In the genomic region with DNA sequence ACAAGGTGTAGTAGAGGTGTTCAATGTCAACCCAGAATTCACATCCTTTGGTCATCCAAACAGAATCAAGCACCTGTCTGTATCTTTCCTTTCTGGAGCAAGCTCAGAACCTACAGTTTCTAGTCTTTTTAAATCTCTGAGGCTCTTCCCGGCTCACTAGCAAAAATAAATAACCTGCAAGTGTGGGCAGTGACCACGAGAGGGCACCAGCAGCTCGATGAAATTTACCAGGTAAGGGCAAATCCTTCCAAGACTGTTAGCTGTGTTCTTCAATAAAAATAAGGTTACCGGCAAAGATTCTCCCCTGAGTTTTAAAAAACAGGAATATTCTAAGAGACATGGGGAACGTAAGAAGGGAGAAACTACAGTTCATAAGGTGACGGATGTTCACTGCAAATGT, we compare ENCODE assay signal across 8 mouse cellular contexts. TPM values are rescaled to one million over a fixed set of nuclear protein-coding genes. Genes with fewer than 3 reads are reported as not detected.
DNase-seq lines count a peak whose midpoint lies in the region; TF ChIP-seq lines count a peak whose summit lies in the region.

No protein-coding gene starts in this region.

- peak; percentile 83 for TF ChIP-seq CTCF in kidney, adult 2 months (conservative IDR thresholded peaks at IDR 0.05; ENCODE audit: insufficient read depth, insufficient read length, low read depth, low read length)
- peak; percentile 75 for TF ChIP-seq CTCF in liver, adult 2 months (IDR thresholded peaks at IDR 0.05; ENCODE audit: low read depth, low read length)

- WGBS in kidney, adult 2 months, result 7% methylated on average over 6 of the region's 6 CpGs
- 11% methylated on average over 6 of the region's 6 CpGs for WGBS in liver, adult 2 months

- no peaks in the 10 kb centered on the region for H3K27me3 ChIP-seq in kidney, adult 2 months (replicated peaks; ENCODE audit: control insufficient read depth, insufficient read depth, low read length)
- no peaks in the 10 kb centered on the region for H3K27me3 ChIP-seq in liver, adult 2 months (ENCODE audit: control insufficient read depth, insufficient read depth, low read length)

- H3K79me2 ChIP-seq in liver, adult 2 months (ENCODE audit: control insufficient read depth, insufficient read depth, low read length), result no peaks in the 10 kb centered on the region

- TF ChIP-seq POLR2A in kidney, adult 2 months (IDR thresholded peaks at IDR 0.05; ENCODE audit: low read depth, low read length), result no peak
- TF ChIP-seq POLR2A in liver, adult 2 months (IDR thresholded peaks at IDR 0.05; ENCODE audit: extremely low read depth, insufficient read depth, low read length), result no peak

- H3K27ac ChIP-seq in kidney, adult 2 months (ENCODE audit: insufficient read depth, low read depth, low read length), result no peak overlapping the region
- no peak overlapping the region for H3K27ac ChIP-seq in liver, adult 2 months (replicated peaks; ENCODE audit: insufficient read depth, low read depth, low read length)

- H3K36me3 ChIP-seq in kidney, adult 2 months (ENCODE audit: control insufficient read depth, insufficient read depth, low read length), result no peaks in the 10 kb centered on the region
- H3K36me3 ChIP-seq in liver, adult 2 months (ENCODE audit: control insufficient read depth, insufficient read depth, low read length), result no peaks in the 10 kb centered on the region

- H3K4me3 ChIP-seq in kidney, adult 2 months (ENCODE audit: insufficient read depth, low read depth, low read length), result no peak overlapping the region
- H3K4me3 ChIP-seq in liver, adult 2 months (ENCODE audit: insufficient read depth, low read depth, low read length), result no peak overlapping the region

- DNase-seq in A20 (ENCODE audit: low read depth, low spot score), result peak; percentile 75
- peak; percentile 92 for DNase-seq in NIH3T3 (ENCODE audit: low read depth)
- peak; percentile 73 for DNase-seq in cerebellum, adult 8-10 months
- DNase-seq in frontal cortex, adult 2 months (ENCODE audit: extremely low spot score in 1 of 2, low spot score in 1 of 2), result peak; percentile 22 to 86
- DNase-seq in kidney, adult 2 months, result peak; percentile 83
- DNase-seq in liver, adult 2 months (ENCODE audit: extremely low read depth, low read depth, low spot score), result peak; percentile 67
- peak; percentile 61 for DNase-seq in ovary, postnatal 14 days (ENCODE audit: low spot score)
- peak; percentile 72 for DNase-seq in thymus, postnatal 14 days

- H3K9ac ChIP-seq in liver, adult 2 months (ENCODE audit: low read depth, low read length), result no peak overlapping the region

- no peaks in the 10 kb centered on the region for H3K4me1 ChIP-seq in kidney, adult 2 months (ENCODE audit: control insufficient read depth, insufficient read depth, low read length)
- no peaks in the 10 kb centered on the region for H3K4me1 ChIP-seq in liver, adult 2 months (ENCODE audit: control insufficient read depth, insufficient read depth, low read length)

RNA-seq across cellular contexts. Expression of a gene that starts 7.9 kb away (rescaled TPM):
- polyA plus RNA-seq in frontal cortex, adult 2 months (2012; rRNA removed), result 43.9 and 45.1 TPM in 2 replicates
- polyA plus RNA-seq in kidney, adult 2 months (2012; rRNA removed), result 28.0 and 29.2 TPM in 2 replicates
- total RNA-seq in liver, adult 2 months (2014; rRNA removed), result 14.7 and 16.5 TPM in 2 replicates
- 18.0 and 19.0 TPM in 2 replicates for polyA plus RNA-seq in liver, adult 2 months (2012; rRNA removed)

RNA-seq across cellular contexts. Expression of a gene that starts 39.0 kb away (rescaled TPM):
- polyA plus RNA-seq in frontal cortex, adult 2 months (2012; rRNA removed), result 32.6 and 33.4 TPM in 2 replicates
- 68.5 and 84.0 TPM in 2 replicates for polyA plus RNA-seq in kidney, adult 2 months (2012; rRNA removed)
- 30.8 and 36.7 TPM in 2 replicates for total RNA-seq in liver, adult 2 months (2014; rRNA removed)
- 41.8 and 47.4 TPM in 2 replicates for polyA plus RNA-seq in liver, adult 2 months (2012; rRNA removed)
